Mouse (Mus musculus): ENCODE measurements around the gene Fam227b.

DNA sequence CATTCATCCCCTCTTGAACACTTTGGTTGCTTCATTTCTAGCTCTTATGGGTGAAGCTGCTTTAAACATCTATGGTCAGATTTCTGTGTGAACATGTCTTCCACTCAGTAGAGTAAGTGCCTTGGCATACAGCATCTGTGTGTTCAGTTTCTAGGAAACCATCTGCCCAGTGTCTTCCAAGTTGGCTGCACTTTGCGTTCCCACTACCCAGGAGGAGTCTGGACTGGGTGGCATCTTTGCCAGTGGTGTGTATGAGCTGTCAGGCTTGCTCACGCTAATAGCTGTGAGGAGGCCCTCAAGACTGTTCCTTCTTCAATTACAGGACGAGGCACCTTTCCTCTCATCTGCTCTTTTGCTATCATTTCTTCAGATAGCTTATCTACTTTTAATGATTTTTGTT is 67.5 kb downstream of the Fam227b start:
- TF ChIP-seq CTCF (conservative IDR thresholded peaks at IDR 0.05; ENCODE audit: low read length) (no peak), POU5F1 (IDR thresholded peaks at IDR 0.05; ENCODE audit: borderline replicate concordance, low read length) (no peak)
